Mouse (Mus musculus): Measurements from ENCODE around the gene Tpra1. TPM values are rescaled to one million over a fixed set of nuclear protein-coding genes. Genes with fewer than 3 reads are reported as not detected.

Gene Tpra1
- total RNA-seq, 2 experiments from 2014 or later: 112 to 121 TPM

GRCm38 (mm10) chr6:88889410-88890042, 12.5 kb upstream of the Tpra1 start:
- DNase-seq (ENCODE audit: low spot score in 2 of 2): no peak

DNA sequence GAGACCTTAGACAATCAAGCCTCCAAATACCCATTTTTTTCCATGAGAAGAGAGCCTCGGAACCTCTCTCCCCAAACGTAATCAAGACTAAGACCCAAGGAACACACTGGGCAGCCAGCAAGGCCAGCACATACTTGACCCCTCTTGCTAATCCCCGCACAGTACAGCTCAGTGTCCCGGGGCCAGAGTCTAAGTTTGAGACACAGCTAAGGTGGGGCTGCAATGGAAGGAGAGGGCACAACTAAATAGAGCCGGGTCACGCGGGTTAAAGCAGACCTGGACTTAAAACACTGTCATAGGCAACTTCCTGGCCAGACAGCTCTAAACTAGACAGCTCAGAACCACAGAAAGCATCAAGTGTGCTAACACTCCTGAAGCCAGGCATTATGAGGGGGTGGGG, 11.2 kb upstream of the Tpra1 start:
- DNase-seq (ENCODE audit: low spot score in 2 of 2): no peak

DNA sequence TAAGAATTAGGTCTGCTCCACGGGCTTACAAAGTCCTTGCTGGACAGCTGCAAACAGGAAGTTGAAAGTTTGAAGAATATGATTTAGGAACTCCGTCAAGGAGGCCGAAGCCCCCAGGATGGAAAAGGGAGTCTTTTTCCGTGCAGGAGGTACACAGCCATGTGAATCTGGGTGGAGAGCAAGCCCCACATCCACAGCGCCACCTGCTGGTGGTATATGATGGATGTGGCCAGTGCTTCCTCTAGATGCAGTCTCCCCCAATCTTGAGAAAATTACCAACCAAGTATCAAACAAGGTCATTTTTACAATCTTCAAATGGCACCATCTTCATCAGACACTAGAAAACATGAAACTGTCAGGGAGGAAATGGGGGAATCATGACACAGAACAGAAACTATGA, 8.5 kb upstream of the Tpra1 start:
- no peak for DNase-seq (ENCODE audit: low spot score in 2 of 2)

- no peak for DNase-seq (ENCODE audit: low spot score in 2 of 2)
Observed at GRCm38 (mm10) chr6:88895943-88896342, 6.1 kb upstream of the Tpra1 start.

- DNase-seq (ENCODE audit: low spot score in 2 of 2): no peak
Observed at GRCm38 (mm10) chr6:88897246-88897645, 4.8 kb upstream of the Tpra1 start.

DNA sequence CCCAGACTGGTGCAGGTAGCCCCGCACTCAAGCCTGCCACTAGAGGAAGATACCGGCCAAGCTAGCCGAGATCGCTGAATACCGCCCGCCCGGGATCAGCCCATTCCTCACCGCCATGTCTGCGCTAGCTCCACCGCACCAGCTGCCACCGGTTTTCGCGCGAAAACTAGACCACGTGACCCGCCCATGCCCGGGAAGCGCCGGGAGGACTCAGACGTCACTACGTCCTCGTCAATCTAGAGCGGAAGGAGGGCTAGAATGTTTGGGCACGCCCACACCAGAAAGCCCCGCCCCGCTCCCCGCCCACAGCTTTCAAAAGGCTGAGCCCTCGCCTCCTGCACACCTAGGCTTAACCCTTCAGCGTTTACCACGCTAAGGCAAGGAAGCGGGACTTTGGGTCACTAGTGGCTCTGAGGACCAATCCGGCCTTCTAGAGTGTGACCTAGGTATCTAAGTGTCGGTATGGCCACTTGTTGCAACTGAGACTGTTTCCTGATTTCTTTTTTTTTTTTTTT, 3.5 kb upstream of the Tpra1 start, which contains the start of gene Mcm2:
Gene Mcm2 (minus strand): TSS at position 247 of the 515 bp plus-strand sequence.
- peak; percentile 93 to 94 for DNase-seq (ENCODE audit: low spot score in 2 of 2)

DNA sequence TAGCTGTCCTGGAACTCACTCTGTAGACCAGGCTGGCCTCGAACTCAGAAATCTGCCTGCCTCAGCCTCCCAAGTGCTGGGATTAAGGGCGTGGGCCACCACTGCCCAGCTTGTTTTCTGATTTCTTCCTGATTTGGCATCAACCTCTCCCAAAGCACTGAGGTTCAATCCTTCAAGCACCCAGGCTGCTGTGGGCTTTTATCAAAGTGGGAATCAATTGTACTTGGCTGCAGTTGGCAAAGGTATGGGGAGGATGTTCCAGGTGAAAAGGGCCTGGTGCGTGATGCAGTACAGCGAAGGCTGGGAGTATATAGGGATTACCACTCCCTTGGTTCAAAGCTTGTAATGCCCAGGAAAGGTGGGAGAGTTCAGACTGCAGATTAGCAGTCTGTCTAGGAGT, 3.0 kb upstream of the Tpra1 start:
- DNase-seq (ENCODE audit: low spot score in 2 of 2): no peak

DNA sequence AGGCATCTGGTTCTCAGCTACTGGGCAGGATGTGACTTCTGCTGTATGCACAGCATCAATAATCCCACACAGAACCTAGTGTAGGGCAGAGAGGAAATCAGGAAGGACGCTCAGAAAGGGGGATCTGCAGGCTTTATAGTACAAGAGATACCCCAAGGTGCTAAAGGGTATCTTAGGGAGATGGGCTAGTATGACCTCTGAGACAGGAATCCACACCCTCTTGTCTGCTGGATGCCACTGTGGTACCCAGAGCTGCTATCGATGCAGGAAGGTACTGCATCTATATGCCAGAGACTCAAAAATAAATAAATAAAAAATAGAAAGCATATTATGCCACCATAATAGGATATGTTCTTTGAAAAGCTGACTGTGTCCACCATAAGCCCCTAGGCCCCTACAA, 2.4 kb upstream of the Tpra1 start:
- no peak for DNase-seq (ENCODE audit: low spot score in 2 of 2)

GRCm38 (mm10) chr6:88901471-88901870, 580 bp upstream of the Tpra1 start:
- no peak for DNase-seq (ENCODE audit: low spot score in 2 of 2)

GRCm38 (mm10) chr6:88903708-88904107, 1.7 kb downstream of the Tpra1 start:
- no peak for DNase-seq (ENCODE audit: low spot score in 2 of 2)

GRCm38 (mm10) chr6:88904456-88904974, 2.5 kb downstream of the Tpra1 start:
- no peak for DNase-seq (ENCODE audit: low spot score in 2 of 2)

DNA sequence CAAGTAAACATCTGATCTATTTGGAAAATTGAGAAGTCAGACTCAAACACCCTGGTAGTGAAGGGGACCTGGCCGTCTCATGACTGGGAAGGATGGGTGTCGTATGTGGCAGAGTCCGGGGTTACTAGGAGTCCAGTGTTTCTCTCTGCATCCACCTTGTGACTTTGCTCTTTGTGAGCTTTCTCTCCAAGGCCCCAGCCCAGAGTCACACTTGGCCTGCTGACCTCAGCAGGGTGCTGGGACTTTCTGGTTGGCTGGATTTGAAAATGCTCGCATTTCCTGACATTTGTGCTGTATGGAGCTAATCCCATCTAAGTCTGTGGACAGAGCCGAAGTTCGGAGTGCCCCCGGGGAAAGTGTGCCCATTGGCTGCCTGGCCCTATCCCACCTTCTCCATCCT, 3.0 kb downstream of the Tpra1 start:
- no peak for DNase-seq (ENCODE audit: low spot score in 2 of 2)

GRCm38 (mm10) chr6:88906369-88907108, 4.5 kb downstream of the Tpra1 start:
- no peak for DNase-seq (ENCODE audit: low spot score in 2 of 2)

- no peak for DNase-seq (ENCODE audit: low spot score in 2 of 2)
Observed at GRCm38 (mm10) chr6:88909151-88909550, 7.1 kb downstream of the Tpra1 start.

GRCm38 (mm10) chr6:88913022-88913421, 11.0 kb downstream of the Tpra1 start:
- DNase-seq (ENCODE audit: low spot score in 2 of 2): no peak

DNA sequence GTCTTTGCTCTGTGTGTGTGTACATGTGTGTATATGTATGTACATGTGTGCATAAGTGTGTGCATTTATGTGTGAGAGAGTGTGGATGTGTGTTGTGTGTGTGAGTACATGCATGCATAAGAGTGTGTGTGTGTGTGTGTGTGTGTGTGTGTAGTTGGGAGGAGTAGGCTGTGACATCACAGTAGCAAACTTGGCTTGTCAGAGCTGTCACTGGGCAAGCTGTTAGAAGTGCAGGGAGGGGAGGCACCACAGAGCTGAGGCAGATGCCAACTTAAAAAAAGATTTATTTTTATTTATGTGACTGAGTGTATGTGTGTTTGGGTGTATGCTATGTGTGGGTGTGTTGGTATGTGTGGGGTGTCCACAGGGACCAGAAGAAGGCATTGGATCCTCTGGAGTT, 11.4 kb downstream of the Tpra1 start:
- DNase-seq (ENCODE audit: low spot score in 2 of 2): no peak

DNA sequence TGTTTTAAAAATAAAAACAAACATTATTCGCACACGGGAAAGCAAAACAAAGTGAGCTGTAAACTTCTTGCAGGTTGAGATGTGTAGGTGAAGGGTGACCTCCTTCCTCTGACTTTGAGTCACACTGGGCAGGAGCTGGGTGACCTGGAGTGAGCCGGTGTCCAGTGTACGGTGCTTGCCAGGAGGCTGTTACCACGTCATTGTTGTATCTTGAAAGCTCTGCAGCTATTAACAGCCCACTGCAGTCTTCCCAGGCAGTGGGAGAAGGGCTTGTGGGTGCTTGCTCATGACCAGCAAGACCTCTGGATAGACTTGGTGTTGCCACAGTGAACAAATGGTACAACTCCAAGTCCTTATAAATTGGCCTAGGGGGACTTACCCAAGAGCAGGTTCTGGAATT, 12.7 kb downstream of the Tpra1 start:
- DNase-seq (ENCODE audit: low spot score in 2 of 2): no peak

- DNase-seq (ENCODE audit: low spot score in 2 of 2): no peak
Observed at GRCm38 (mm10) chr6:88915510-88915909, 13.5 kb downstream of the Tpra1 start.

DNA sequence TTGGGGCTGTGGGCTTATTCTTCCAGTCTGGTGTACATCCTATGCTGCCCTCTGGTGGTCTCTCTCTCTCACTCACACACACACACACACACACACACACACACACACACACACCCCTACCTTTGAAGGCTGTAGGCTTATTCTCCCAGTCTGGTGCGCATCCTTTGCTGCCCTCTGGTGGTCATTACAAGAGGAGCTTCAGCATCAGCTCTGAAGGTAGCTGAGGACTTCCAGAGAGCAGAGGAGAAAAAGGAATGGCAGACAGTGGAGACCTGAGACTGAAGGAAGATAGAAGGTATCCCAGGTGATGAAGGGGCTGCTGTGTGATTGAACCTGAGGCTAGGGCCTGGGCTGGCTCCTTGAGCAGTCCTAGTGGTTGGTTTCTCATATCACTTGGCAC, 14.1 kb downstream of the Tpra1 start:
- no peak for DNase-seq (ENCODE audit: low spot score in 2 of 2)

DNA sequence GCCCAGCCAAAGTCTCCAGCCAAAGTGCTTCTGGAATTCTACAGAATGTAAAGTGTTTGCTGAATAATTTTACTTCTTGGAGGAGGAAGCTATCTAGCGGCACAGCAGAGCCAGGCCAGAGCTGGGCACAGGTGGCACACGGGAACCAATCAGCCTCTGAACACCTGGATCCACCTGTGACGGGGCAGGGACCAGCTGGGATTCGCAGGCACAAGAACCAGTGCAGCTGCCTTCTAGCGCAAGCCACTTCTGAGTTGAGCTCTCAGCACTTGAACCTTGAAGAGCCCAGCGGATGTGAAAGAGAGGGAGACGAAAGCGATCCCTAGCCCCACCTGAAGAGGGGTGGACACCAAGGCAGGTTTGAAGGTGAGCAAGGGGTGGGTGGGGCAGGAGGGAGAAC, 16.8 kb downstream of the Tpra1 start:
- no peak for DNase-seq (ENCODE audit: low spot score in 2 of 2)

- peak in 1 of 2 experiments; percentile 46 for DNase-seq (ENCODE audit: low spot score in 2 of 2)
Observed at GRCm38 (mm10) chr6:88924502-88925275, 22.6 kb downstream of the Tpra1 start.
